Mouse (Mus musculus) adrenal gland, adult (tissue): ENCODE measurements around the gene Rtn4rl1.

Source experiments
- DNase-seq, 2 experiments: peaks; one replicate each; pipeline ENCODE4 v3.0.0; 2022 to 2023; ENCODE audit warnings: low spot score in 1 of 2; ENCODE audit not compliant: inconsistent age in 2 of 2

The Rtn4rl1 gene

GRCm38 (mm10) chr11:75212031-75212667 lies 18.6 kb downstream of the Rtn4rl1 start:
- peak; percentile 55 to 77 for DNase-seq

- DNase-seq = peak in 1 of 2 experiments; percentile 65
Measured at GRCm38 (mm10) chr11:75212876-75213275, 19.3 kb downstream of the Rtn4rl1 start.

- DNase-seq = peak; percentile 64 to 80
Measured at GRCm38 (mm10) chr11:75213372-75214080, 19.9 kb downstream of the Rtn4rl1 start.

GRCm38 (mm10) chr11:75214081-75214950 lies 20.7 kb downstream of the Rtn4rl1 start:
- DNase-seq = no peak

- DNase-seq = peak; percentile 78 to 83
Measured at GRCm38 (mm10) chr11:75220115-75220514, 26.5 kb downstream of the Rtn4rl1 start.

GRCm38 (mm10) chr11:75220517-75221145 lies 27.0 kb downstream of the Rtn4rl1 start:
- no peak for DNase-seq

- peak in 1 of 2 experiments; percentile 54 for DNase-seq
Measured at GRCm38 (mm10) chr11:75224062-75224461, 30.5 kb downstream of the Rtn4rl1 start.

GRCm38 (mm10) chr11:75224835-75225234 lies 31.3 kb downstream of the Rtn4rl1 start:
- DNase-seq = no peak

- no peak for DNase-seq
Measured at GRCm38 (mm10) chr11:75227632-75228031, 34.0 kb downstream of the Rtn4rl1 start.

- no peak for DNase-seq
Measured at GRCm38 (mm10) chr11:75229289-75229688, 35.7 kb downstream of the Rtn4rl1 start.

GRCm38 (mm10) chr11:75230272-75230760 lies 36.7 kb downstream of the Rtn4rl1 start:
- peak in 1 of 2 experiments; percentile 71 for DNase-seq

- DNase-seq = peak; percentile 83 to 91
Measured at GRCm38 (mm10) chr11:75231756-75232155, 38.2 kb downstream of the Rtn4rl1 start.

GRCm38 (mm10) chr11:75232434-75232833 lies 38.9 kb downstream of the Rtn4rl1 start:
- DNase-seq = peak; percentile 82 to 90

- no peak for DNase-seq
Measured at GRCm38 (mm10) chr11:75234745-75235144, 41.2 kb downstream of the Rtn4rl1 start.

GRCm38 (mm10) chr11:75240158-75240934 lies 46.8 kb downstream of the Rtn4rl1 start:
- peak in 1 of 2 experiments; percentile 67 for DNase-seq

GRCm38 (mm10) chr11:75242710-75243255 lies 49.2 kb downstream of the Rtn4rl1 start:
- no peak for DNase-seq

GRCm38 (mm10) chr11:75244368-75245275 lies 51.0 kb downstream of the Rtn4rl1 start:
- no peak for DNase-seq
